Mouse (Mus musculus) spleen, adult 2 months (tissue): ENCODE data around the gene Pdf. TPM values are rescaled to one million over a fixed set of nuclear protein-coding genes. Genes with fewer than 3 reads are reported as not detected.

Source experiments
- DNase-seq, 2 experiments: peaks; one replicate each; pipeline versions ENCODE4 v3.0.0 to v3.0.0-alpha.2; 2012 to 2021; ENCODE audit warnings: low spot score in 2 of 2, low read depth in 1 of 2
- H3K27ac ChIP-seq: fragments of 200-500 bp; 2 replicates; pipeline ENCODE4 v1.5.1; 2012; ENCODE audit warnings: low read length, inconsistent platforms; ENCODE audit not compliant: insufficient read depth
- H3K27me3 ChIP-seq: fragments of 200-500 bp; 2 replicates; pipeline ENCODE4 v1.6.1; 2012; ENCODE audit warnings: mild to moderate bottlenecking, moderate library complexity, low read length, inconsistent platforms; ENCODE audit not compliant: control insufficient read depth, insufficient read depth
- H3K36me3 ChIP-seq: fragments of 200-500 bp; 2 replicates; pipeline ENCODE4 v1.6.1; 2012; ENCODE audit warnings: mild to moderate bottlenecking, low read length, inconsistent platforms; ENCODE audit not compliant: control insufficient read depth, insufficient read depth
- H3K4me1 ChIP-seq: fragments of 200-500 bp; 2 replicates; pipeline ENCODE4 v1.6.1; 2011; ENCODE audit warnings: inconsistent platforms; ENCODE audit not compliant: control insufficient read depth, insufficient read depth, insufficient read length
- H3K4me3 ChIP-seq: fragments of 200-500 bp; 2 replicates; pipeline ENCODE4 v1.5.1; 2011; ENCODE audit warnings: mild to moderate bottlenecking, inconsistent platforms; ENCODE audit not compliant: insufficient read depth, insufficient read length; ENCODE audit errors: extremely low read depth
- CTCF ChIP-seq: fragments of 200-500 bp; IDR thresholded peaks from 2 replicates; pipeline ENCODE4 v1.5.1; 2011; ENCODE audit warnings: mild to moderate bottlenecking, inconsistent platforms; ENCODE audit not compliant: insufficient read depth, insufficient read length, insufficient replicate concordance; ENCODE audit errors: extremely low read depth
- POLR2A ChIP-seq: fragments of 200-500 bp; IDR thresholded peaks from 2 replicates; pipeline ENCODE4 v1.6.1; 2011; ENCODE audit warnings: low read depth, low read length, inconsistent platforms
- WGBS: fragments of 180-500 bp; shearing (Covaris S2); methylation state at CpG from one replicate; pipeline ENCODE4 v1.1.7; 2018; 5-methylcytosine and 5-hydroxymethylcytosine counted together
- polyA plus RNA-seq: library from polyadenylated mRNA; depleted of rRNA; stranded (reverse); fragments of >200 nt; gene quantifications from 2 replicates; pipeline ENCODE4 v1.2.3, GENCODE M21; 2012

Pdf gene
- polyA plus RNA-seq, 1 experiment: 18.0 TPM

DNA sequence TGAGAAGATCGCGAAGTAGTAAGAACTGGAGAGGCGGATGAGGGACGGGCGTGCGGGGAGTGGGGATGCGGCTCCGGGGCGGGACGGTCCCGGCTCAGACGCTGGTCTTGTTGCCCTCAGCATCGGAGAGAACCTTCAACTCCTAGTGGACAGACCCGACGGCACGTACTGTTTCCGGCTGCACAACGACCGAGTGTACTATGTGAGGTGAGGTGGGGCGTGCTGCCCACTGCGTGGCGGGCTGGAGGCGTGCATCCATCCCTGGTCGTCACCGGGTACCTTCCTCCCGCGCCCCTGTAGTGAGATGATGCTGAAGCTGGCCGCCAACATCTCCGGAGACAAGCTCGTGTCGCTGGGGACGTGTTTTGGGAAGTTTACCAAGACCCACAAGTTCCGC, 8.6 kb upstream of the Pdf start:
- TF ChIP-seq CTCF (no peak), POLR2A (no peak)
- 1% methylated on average over 33 of the region's 33 CpGs for WGBS
- DNase-seq: no peak
- Histone ChIP-seq H3K27me3 (no peaks in the 10 kb centered on the region), H3K4me3 (peak overlapping the region; percentile 82), H3K27ac (peak overlapping the region; percentile 35), H3K4me1 (peaks cover 2% of the 10 kb centered on the region), H3K36me3 (peaks cover 18% of the 10 kb centered on the region)

DNA sequence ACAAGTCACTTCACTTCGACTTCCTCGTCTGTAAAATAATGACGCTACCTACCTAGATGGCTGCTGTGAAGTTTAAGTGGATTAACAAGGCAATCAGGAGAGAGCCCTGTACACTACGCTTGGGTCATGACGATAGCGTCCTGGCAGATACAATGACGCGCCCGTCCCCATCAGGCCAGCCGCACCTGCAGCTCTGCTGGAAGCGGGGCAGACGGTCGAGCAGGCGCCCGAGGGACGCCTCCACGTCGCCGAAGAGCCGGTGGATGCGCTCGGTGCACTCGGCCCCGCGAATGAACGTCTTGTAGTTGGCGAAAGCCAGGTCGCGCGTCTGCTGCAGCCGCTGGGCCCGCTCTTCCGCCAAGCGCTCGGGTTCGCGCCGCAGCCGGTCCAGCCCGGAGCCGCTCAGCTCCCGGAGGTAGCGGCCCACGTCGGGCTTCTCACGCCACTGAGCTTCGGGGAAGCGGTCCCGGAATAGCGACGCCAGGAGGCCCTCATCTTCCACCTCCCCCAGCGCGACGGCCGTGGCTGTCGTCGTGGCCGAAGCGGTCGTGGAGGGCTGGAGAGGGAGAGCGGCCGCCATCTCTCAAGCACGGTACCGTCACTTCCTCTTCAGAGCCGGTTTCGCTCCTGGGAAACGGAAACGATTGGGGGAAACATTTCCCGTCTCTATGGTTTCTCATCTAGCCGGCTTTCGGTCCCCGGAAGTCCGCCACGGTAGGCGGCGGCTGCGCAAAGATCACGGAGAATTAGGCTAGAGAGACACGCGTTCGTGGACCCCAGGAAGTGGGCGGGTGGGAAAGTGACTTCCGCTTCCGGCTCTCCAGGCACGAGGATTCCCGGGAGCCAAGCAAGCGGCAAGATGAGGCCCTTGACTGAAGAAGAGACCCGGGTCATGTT, 7.9 kb upstream of the Pdf start, which contains the start of the genes Cog8 and Nip7:
Gene Cog8 (minus strand): TSS at position 614 of the 897 bp plus-strand sequence.
Gene Nip7 (plus strand): TSS at position 802 of the 897 bp plus-strand sequence.
- H3K4me3 ChIP-seq: peak within 1 kb of the TSS; percentile 85
- no peaks in the 10 kb centered on the region for H3K27me3 ChIP-seq
- DNase-seq: peak; percentile 93 to 95
- peaks cover 22% of the 10 kb centered on the region for H3K36me3 ChIP-seq
- H3K4me1 ChIP-seq: peaks cover 2% of the 10 kb centered on the region
- WGBS: under 1% methylated on average over 88 of the region's 88 CpGs
- TF ChIP-seq CTCF (no peak), POLR2A (peak; percentile 68; the same call in 1 of the 2 replicates)
- peak within 1 kb of the TSS; percentile 81 for H3K27ac ChIP-seq

DNA sequence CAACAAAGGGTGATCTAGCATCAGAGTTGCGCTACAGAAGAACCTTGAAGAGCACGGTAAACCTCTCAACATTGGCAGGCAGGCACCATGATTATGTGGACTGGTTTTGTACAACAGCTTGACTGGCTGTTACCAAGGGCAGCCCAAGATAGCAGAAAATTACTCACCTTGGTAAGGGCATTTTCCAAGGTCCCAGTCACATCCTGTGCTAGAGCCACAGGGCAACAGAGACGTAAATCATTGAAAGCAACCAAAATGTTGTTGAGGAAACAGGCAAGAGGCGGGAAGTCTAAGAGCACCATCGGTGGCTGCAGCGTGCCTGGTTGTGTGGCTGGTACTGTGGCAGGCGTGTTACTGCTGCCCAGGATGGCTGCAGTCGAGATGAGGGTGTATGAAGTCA, 3.6 kb upstream of the Pdf start:
- DNase-seq: no peak
- Histone ChIP-seq H3K4me1 (peaks cover 4% of the 10 kb centered on the region), H3K27ac (no peak overlapping the region), H3K4me3 (no peak overlapping the region), H3K27me3 (no peaks in the 10 kb centered on the region), H3K36me3 (peaks cover 26% of the 10 kb centered on the region)
- WGBS: 93% methylated on average over 8 of the region's 8 CpGs
- TF ChIP-seq POLR2A (no peak), CTCF (no peak)

DNA sequence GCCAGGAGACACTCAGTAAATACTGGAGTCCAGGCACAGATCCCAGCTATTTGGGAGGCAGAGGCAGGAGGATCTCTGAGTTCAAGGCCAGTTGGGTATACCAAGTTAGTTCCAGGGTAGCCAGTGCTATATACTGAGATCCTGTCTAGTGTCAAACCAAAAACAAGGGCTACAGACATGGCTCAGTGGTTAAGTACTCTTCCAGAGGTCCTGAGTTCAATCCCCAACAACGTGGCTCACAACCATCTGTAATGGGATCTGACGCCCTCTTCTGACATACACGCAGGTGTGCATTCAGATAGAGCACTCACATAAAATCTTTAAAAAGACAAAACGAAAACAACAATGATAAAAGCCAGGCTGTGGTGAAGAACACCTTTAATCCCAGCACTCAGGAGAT, 1.1 kb upstream of the Pdf start:
- H3K4me1 ChIP-seq: peaks cover 4% of the 10 kb centered on the region; the same call in 1 of the 2 replicates
- H3K4me3 ChIP-seq: no peak overlapping the region
- H3K27me3 ChIP-seq: no peaks in the 10 kb centered on the region
- 86% methylated on average over 4 of the region's 4 CpGs for WGBS
- TF ChIP-seq POLR2A (no peak), CTCF (no peak)
- peaks cover 40% of the 10 kb centered on the region for H3K36me3 ChIP-seq
- no peak for DNase-seq
- H3K27ac ChIP-seq: no peak overlapping the region

DNA sequence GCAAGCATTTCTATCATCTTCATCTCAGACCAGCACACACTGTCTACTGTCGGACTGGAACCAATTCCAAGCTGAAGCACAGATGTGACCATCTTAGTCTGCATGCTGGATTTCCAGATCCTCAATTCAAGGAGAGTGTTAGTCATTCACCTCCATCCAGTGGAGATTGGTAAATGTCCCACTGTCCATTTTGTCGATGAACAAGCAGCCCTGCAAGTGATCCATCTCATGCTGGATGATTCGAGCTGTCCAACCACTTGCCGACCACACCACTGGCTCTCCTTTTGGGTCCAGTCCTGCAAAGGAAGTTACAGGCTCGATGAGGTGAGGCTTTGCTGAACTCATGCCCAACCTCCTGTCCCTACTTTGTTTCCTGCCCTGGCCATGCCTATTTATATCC, 1.4 kb downstream of the Pdf start:
- TF ChIP-seq POLR2A (no peak), CTCF (no peak)
- Histone ChIP-seq H3K36me3 (peaks cover 49% of the 10 kb centered on the region), H3K27ac (no peak overlapping the region), H3K4me3 (no peak overlapping the region), H3K27me3 (no peaks in the 10 kb centered on the region), H3K4me1 (peaks cover 4% of the 10 kb centered on the region; the same call in 1 of the 2 replicates)
- 69% methylated on average over 5 of the region's 5 CpGs for WGBS
- no peak for DNase-seq

DNA sequence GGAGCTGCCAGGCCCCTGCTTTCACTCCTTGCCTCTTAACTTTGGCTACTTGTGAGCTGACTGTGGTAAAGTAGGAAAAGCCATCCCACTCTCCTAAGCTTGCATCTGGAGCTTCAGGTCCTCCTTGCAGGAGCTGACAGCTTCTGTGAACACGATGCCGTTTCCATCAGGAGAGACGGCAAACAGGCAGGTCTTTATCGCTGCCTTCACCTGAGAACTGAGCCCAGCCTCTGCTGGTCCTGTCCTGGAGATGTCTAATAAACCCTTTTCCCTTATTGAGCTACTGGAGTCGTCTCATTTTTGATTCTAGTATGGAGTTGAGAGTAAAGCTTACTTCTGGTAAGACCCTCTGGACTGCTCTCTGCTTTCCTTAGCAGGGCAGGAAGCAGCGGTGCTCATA, 2.9 kb downstream of the Pdf start:
- no peak for DNase-seq
- Histone ChIP-seq H3K4me1 (peaks cover 4% of the 10 kb centered on the region; the same call in 1 of the 2 replicates), H3K36me3 (peaks cover 51% of the 10 kb centered on the region), H3K4me3 (no peak overlapping the region), H3K27me3 (no peaks in the 10 kb centered on the region), H3K27ac (no peak overlapping the region)
- WGBS: 91% methylated on average over 6 of the region's 6 CpGs
- no peak for TF ChIP-seq POLR2A
- TF ChIP-seq CTCF: no peak

DNA sequence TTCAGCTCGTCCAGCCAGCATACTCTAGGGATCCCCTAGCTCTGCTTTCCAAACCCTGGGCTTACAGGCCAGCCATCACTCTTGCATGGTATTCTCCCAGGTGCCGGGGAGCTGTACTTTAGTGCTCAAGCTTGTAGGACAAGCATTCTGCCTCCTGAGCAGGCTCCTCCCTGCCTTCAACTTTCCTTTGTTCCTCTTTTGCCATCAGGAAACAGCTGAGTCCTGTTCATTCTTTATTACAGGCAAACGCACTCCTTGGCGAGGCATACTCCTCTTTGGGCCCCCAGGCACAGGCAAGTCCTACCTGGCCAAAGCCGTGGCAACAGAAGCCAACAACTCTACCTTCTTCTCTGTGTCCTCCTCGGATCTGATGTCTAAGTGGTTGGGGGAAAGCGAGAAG, 7.8 kb downstream of the Pdf start:
- no peak for DNase-seq

More for the DNA sequence above, 7.8 kb downstream of the Pdf start:
- peaks cover 48% of the 10 kb centered on the region for H3K36me3 ChIP-seq
- no peak for TF ChIP-seq POLR2A
- no peaks in the 10 kb centered on the region for H3K4me1 ChIP-seq
- H3K27me3 ChIP-seq: no peaks in the 10 kb centered on the region
- 61% methylated on average over 7 of the region's 7 CpGs for WGBS
- H3K4me3 ChIP-seq: no peak overlapping the region
- H3K27ac ChIP-seq: no peak overlapping the region
